Mouse (Mus musculus) hindbrain, embryonic 14.5 days (tissue): ENCODE results near the gene Tcf3. TPM values are rescaled to one million over a fixed set of nuclear protein-coding genes. Genes with fewer than 3 reads are reported as not detected.

Source experiments
- ATAC-seq: fragments of 200-750 bp; cut with Nextera tagmentation; 2 replicates; pipeline ENCODE4 v1.8.0; 2017; ENCODE audit warnings: moderate number of reproducible peaks, mild to moderate bottlenecking, moderate TSS enrichment, moderate library complexity; ENCODE audit not compliant: low FRiP score
- DNase-seq: peaks from one replicate; pipeline ENCODE4 v3.0.0-alpha.2; 2015; ENCODE audit warnings: low spot score
- H3K27ac ChIP-seq: fragments of 300-500 bp; sonication (generic); 2 replicates; pipeline ENCODE4 v1.5.1; 2014; ENCODE audit warnings: mild to moderate bottlenecking, moderate library complexity
- H3K27me3 ChIP-seq: fragments of 300-500 bp; sonication (generic); 2 replicates; pipeline ENCODE4 v1.6.1; 2014; ENCODE audit warnings: mild to moderate bottlenecking, low read length, mixed read lengths; ENCODE audit not compliant: control insufficient read depth, insufficient read depth
- H3K36me3 ChIP-seq: fragments of 300-500 bp; sonication (generic); replicated peaks from 2 replicates; pipeline ENCODE4 v1.6.1; 2014; ENCODE audit not compliant: control insufficient read depth, insufficient read depth
- H3K4me1 ChIP-seq: fragments of 300-500 bp; sonication (generic); replicated peaks from 2 replicates; pipeline ENCODE4 v1.6.1; 2014; ENCODE audit warnings: antibody characterized with exemption, low read length, mixed read lengths; ENCODE audit not compliant: control insufficient read depth, insufficient read depth
- H3K4me2 ChIP-seq: fragments of 300-500 bp; sonication (generic); replicated peaks from 2 replicates; pipeline ENCODE4 v1.6.1; 2014; ENCODE audit warnings: mild to moderate bottlenecking, moderate library complexity
- H3K4me3 ChIP-seq: fragments of 300-500 bp; sonication (generic); replicated peaks from 2 replicates; pipeline ENCODE4 v1.5.1; 2014; ENCODE audit warnings: mild to moderate bottlenecking, low read length
- H3K9ac ChIP-seq: fragments of 300-500 bp; sonication (generic); 2 replicates; pipeline ENCODE4 v1.6.1; 2014
- H3K9me3 ChIP-seq: fragments of 300-500 bp; sonication (generic); 2 replicates; pipeline ENCODE4 v1.6.1; 2016; ENCODE audit warnings: low read length; ENCODE audit not compliant: control insufficient read depth
- WGBS: fragments of 180-500 bp; shearing (Covaris S2); extraction: QIAGEN DNeasy Blood & Tissue Kit; methylation state at CpG from one replicate; pipeline ENCODE4 v1.1.7; 2014; 5-methylcytosine and 5-hydroxymethylcytosine counted together
- polyA plus RNA-seq: library from polyadenylated mRNA; unstranded; fragments of >200 nt; fragmentation: Nextera tagmentation; extraction: Ambion mirVana; gene quantifications from 2 replicates; pipeline ENCODE4 v1.2.1, GENCODE M21; 2014

Tcf3 gene
- polyA plus RNA-seq, 1 experiment from 2014 or later = 41.3 TPM

- H3K27ac ChIP-seq = no peak overlapping the region
- peaks cover 58% of the 10 kb centered on the region for H3K36me3 ChIP-seq
- H3K9ac ChIP-seq = peak overlapping the region; percentile 91
- H3K27me3 ChIP-seq = no peaks in the 10 kb centered on the region
- H3K9me3 ChIP-seq = no peaks in the 10 kb centered on the region
- DNase-seq (no peak), ATAC-seq (no peak)
- peak overlapping the region; percentile 63 for H3K4me2 ChIP-seq
- peaks cover 24% of the 10 kb centered on the region for H3K4me1 ChIP-seq
- H3K4me3 ChIP-seq = peak overlapping the region; percentile 80
- 89% methylated on average over 11 of the region's 11 CpGs for WGBS
Observed at GRCm38 (mm10) chr10:80396822-80397523, 36.5 kb downstream of the Tcf3 start.

DNA sequence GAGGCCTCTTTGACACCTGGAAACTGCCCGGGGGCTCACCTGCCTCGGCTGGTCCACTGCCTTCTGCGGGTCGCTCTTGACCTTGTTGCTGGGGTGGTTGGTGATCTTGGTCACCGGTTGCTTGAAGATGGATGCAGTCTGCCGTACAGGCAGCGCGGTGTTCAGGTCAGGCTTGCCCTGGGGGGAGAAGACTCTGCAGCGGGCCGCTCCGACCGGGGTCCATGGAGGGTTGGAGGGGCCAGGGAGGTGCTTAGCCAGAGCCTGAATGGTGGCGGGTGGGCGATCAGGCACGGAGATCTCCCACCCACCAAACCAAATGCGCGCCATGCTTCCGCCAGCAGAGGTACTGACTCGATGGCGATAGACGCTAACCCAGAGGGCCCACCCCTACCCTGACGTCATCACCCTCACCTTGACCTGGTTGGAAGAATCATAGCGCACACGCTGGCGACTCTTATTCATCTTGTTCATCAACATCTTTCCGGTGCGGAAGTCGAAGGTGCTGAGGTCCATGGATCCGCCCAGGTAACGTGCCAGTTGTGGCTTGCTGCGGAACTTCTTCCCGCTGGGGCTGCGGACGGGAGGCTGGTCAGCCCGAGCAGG is 38.3 kb downstream of the Tcf3 start:
- no peak overlapping the region for H3K4me2 ChIP-seq
- H3K4me1 ChIP-seq = peaks cover 17% of the 10 kb centered on the region
- no peak overlapping the region for H3K4me3 ChIP-seq
- peaks cover 62% of the 10 kb centered on the region for H3K36me3 ChIP-seq
- 96% methylated on average over 35 of the region's 35 CpGs for WGBS
- DNase-seq = no peak
- no peak overlapping the region for H3K9ac ChIP-seq
- no peak overlapping the region for H3K27ac ChIP-seq
- H3K27me3 ChIP-seq = no peaks in the 10 kb centered on the region
- no peak for ATAC-seq
- H3K9me3 ChIP-seq = no peaks in the 10 kb centered on the region

DNA sequence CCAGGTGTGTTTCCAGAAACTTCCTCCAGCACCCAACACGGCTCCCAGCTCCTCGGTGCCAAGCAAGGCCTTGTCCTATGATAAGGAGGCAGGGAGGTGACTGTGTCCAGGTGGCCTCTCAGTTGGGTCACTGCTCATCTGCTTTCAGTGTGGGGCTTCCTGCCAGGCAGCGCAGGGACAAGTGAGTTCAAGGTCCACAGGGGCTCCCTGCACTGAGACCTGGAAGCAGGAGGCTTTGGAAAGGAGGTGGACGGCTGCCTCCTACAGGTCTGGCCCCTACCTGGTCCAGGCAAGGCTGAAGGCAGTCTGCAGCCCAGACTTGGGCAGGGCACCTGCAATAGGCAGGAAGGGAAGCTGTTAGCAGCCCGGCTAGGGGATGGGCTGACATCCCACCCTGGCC is 40.8 kb downstream of the Tcf3 start:
- Histone ChIP-seq H3K4me1 (peaks cover 17% of the 10 kb centered on the region), H3K27me3 (no peaks in the 10 kb centered on the region), H3K36me3 (peaks cover 62% of the 10 kb centered on the region), H3K9ac (no peak overlapping the region), H3K4me2 (no peak overlapping the region), H3K9me3 (no peaks in the 10 kb centered on the region), H3K4me3 (no peak overlapping the region), H3K27ac (no peak overlapping the region)
- DNase-seq = no peak
- no peak for ATAC-seq
- 96% methylated on average over 5 of the region's 5 CpGs for WGBS

DNA sequence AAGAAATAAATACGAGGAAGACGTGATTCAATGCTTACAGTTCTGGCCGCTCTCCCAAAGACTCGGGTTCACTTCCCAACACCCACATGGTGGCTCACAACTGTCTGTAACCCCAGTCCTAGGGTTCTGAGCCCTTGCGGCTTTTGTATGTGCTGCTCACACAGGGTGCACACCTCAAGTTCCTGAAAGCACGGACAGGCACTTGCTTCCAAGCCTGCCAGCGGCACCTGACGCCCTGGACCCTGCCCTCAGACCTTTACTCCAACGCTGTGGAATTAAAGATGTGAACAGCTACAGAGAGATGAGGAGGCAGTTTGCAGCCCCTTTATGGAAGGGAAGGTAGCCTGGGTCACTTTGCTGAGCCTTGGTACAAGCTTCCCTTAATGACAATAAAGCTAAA is 42.8 kb downstream of the Tcf3 start:
- Histone ChIP-seq H3K9ac (no peak overlapping the region), H3K4me3 (no peak overlapping the region), H3K9me3 (no peaks in the 10 kb centered on the region), H3K4me1 (peaks cover 7% of the 10 kb centered on the region; the same call in 1 of the 2 replicates), H3K36me3 (peaks cover 53% of the 10 kb centered on the region), H3K27me3 (no peaks in the 10 kb centered on the region), H3K27ac (no peak overlapping the region), H3K4me2 (no peak overlapping the region)
- DNase-seq (no peak), ATAC-seq (no peak)
- 90% methylated on average over 9 of the region's 9 CpGs for WGBS

GRCm38 (mm10) chr10:80389185-80389708 is 44.2 kb downstream of the Tcf3 start:
- H3K4me1 ChIP-seq = peaks cover 15% of the 10 kb centered on the region
- no peaks in the 10 kb centered on the region for H3K9me3 ChIP-seq
- H3K36me3 ChIP-seq = peaks cover 47% of the 10 kb centered on the region
- 86% methylated on average over 4 of the region's 4 CpGs for WGBS
- DNase-seq (no peak), ATAC-seq (no peak)
- no peak overlapping the region for H3K27ac ChIP-seq
- H3K27me3 ChIP-seq = no peaks in the 10 kb centered on the region
- H3K4me2 ChIP-seq = no peak overlapping the region
- H3K4me3 ChIP-seq = no peak overlapping the region
- H3K9ac ChIP-seq = no peak overlapping the region

DNA sequence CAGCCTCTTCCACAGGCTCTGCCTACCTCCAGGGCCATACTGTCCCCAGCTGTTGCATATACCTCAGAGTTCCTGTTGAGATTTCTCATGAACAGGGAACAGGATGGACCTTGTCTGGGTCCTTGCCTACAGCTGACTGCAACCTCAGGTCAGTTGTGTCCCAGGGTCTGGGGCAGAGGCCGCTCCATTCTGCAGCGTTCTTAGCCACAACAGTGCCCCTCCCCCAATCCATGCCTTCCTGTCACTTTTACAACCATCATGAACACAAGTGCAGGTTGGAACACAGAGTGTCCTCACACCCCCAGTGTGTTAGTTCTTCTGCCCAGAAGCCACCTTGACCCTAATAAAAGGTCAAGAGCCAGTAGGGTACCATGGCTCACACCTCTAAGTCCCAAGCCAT is 44.7 kb downstream of the Tcf3 start:
- Histone ChIP-seq H3K9me3 (no peaks in the 10 kb centered on the region), H3K36me3 (peaks cover 47% of the 10 kb centered on the region), H3K27me3 (no peaks in the 10 kb centered on the region), H3K4me1 (peaks cover 20% of the 10 kb centered on the region), H3K9ac (no peak overlapping the region), H3K4me3 (no peak overlapping the region), H3K27ac (no peak overlapping the region), H3K4me2 (no peak overlapping the region)
- WGBS = 33% methylated on average over 2 of the region's 2 CpGs
- DNase-seq = no peak
- ATAC-seq = no peak

GRCm38 (mm10) chr10:80387522-80387959 is 45.9 kb downstream of the Tcf3 start, which contains the start of gene Mex3d:
Gene Mex3d, minus strand, starts transcription at chr10:80387659.
- ATAC-seq (peak; percentile 21), DNase-seq (peak; percentile 93)
- Histone ChIP-seq H3K4me2 (peak within 1 kb of the TSS; percentile 96), H3K27me3 (no peaks in the 10 kb centered on the region), H3K36me3 (peaks cover 47% of the 10 kb centered on the region), H3K4me3 (peak within 1 kb of the TSS; percentile 98), H3K9ac (peak within 1 kb of the TSS; percentile 99), H3K4me1 (peaks cover 31% of the 10 kb centered on the region), H3K9me3 (no peaks in the 10 kb centered on the region), H3K27ac (peak within 1 kb of the TSS; percentile 98)
- WGBS = under 1% methylated on average over 35 of the region's 61 CpGs

DNA sequence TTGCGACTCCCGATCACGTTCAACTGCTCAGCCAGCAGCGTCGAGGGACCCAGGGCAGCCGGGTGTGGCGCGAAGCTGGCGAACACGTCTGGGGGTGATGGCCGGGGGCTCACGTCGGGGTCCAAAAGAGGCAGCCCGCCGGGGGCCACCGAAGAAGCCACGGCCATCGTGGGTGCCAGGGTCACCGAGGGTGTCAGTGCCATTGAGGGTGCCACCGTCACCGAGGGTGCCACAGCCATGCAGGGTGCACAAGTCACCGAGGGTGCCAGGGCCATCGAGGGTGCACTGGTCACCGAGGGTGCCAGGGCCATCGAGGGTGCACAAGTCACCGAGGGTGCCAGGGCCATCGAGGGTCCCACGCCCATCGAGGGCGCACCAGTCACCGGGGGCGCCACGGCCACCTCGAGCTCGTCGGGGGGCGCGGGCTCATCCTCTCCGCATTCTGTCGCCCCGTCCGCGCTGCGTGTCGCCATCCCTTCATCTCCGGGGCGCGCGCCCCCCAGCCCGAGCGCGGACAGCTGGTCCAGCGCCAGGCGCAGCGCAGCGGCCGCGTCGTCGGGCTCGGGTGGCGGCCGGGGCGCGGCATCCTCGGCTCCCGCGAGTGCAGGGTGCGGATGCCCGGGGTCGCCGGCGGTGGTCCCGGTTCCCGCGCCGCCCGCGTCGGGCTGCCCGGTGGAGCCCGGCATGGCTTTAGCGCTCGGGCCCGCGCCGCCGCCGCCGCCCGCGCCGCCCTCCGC is 46.5 kb downstream of the Tcf3 start:
- peak overlapping the region; percentile 98 for H3K4me3 ChIP-seq
- peaks cover 31% of the 10 kb centered on the region for H3K4me1 ChIP-seq
- H3K36me3 ChIP-seq = peaks cover 47% of the 10 kb centered on the region
- H3K4me2 ChIP-seq = peak overlapping the region; percentile 96
- DNase-seq = no peak
- under 1% methylated on average over 78 of the region's 94 CpGs for WGBS
- H3K9ac ChIP-seq = peak overlapping the region; percentile 99
- no peaks in the 10 kb centered on the region for H3K9me3 ChIP-seq
- no peaks in the 10 kb centered on the region for H3K27me3 ChIP-seq
- peak overlapping the region; percentile 98 for H3K27ac ChIP-seq
- ATAC-seq = no peak
